Mouse (Mus musculus) C2C12 (cell line): Measurements from ENCODE around the gene Psg28. TPM values are rescaled to one million over a fixed set of nuclear protein-coding genes. Genes with fewer than 3 reads are reported as not detected.
"Not testable (repeated sequence)": the region's sequence is repeated elsewhere in the genome, so short reads cannot be mapped to it uniquely, and the experiment has no call there.

Experiments used
- H3K27me3 ChIP-seq: one replicate; pipeline ENCODE4 v1.6.1; 2011; ENCODE audit not compliant: control insufficient read depth, insufficient read depth, insufficient read length
- H3K36me3 ChIP-seq: one replicate; pipeline ENCODE4 v1.6.1; 2011; ENCODE audit not compliant: control insufficient read depth, insufficient read depth
- H3K4me3 ChIP-seq: one replicate; pipeline ENCODE4 v1.5.1; 2011; ENCODE audit warnings: mild to moderate bottlenecking, control low read depth; ENCODE audit not compliant: poor library complexity, insufficient read depth, severe bottlenecking
- H3K79me2 ChIP-seq: one replicate; pipeline ENCODE4 v1.6.1; 2011; ENCODE audit not compliant: control insufficient read depth, insufficient read depth
- H3K79me3 ChIP-seq: one replicate; pipeline ENCODE4 v1.6.1; 2011; ENCODE audit warnings: low read depth, control low read depth
- H3ac ChIP-seq: one replicate; pipeline ENCODE3; 2011; ENCODE audit warnings: low read depth; ENCODE audit not compliant: control insufficient read depth, insufficient read length
- CEBPB ChIP-seq: IDR thresholded peaks from one replicate; pipeline ENCODE4 v1.6.1; 2011; ENCODE audit warnings: low read depth, mild to moderate bottlenecking, control low read depth, moderate library complexity
- CTCF ChIP-seq: IDR thresholded peaks from one replicate; pipeline ENCODE4 v1.5.1; 2011; ENCODE audit not compliant: control insufficient read depth, insufficient read depth, insufficient read length
- FOSL1 ChIP-seq: IDR thresholded peaks from one replicate; pipeline ENCODE4 v1.8.0; 2011; ENCODE audit warnings: mild to moderate bottlenecking, low read length; ENCODE audit not compliant: poor library complexity, insufficient read depth, severe bottlenecking
- MAX ChIP-seq: IDR thresholded peaks from one replicate; pipeline ENCODE4 v1.6.1; 2011; ENCODE audit warnings: mild to moderate bottlenecking, control low read depth
- MYOD1 ChIP-seq: IDR thresholded peaks from one replicate; pipeline ENCODE4 v1.6.1; 2011; ENCODE audit warnings: low read depth; ENCODE audit not compliant: control insufficient read depth, insufficient read length
- MYOG ChIP-seq: IDR thresholded peaks from one replicate; pipeline ENCODE4 v1.6.1; 2011; ENCODE audit not compliant: control insufficient read depth, insufficient read length; ENCODE audit errors: extremely low read depth
- USF1 ChIP-seq: IDR thresholded peaks from one replicate; pipeline ENCODE4 v1.6.1; 2011; ENCODE audit warnings: low read depth, mild to moderate bottlenecking, control low read depth, moderate library complexity
- long read RNA-seq, 2 experiments: library from polyadenylated mRNA; unstranded; transcript quantifications; one replicate each; pipeline ENCODE4 v2.0.0; 2019 to 2020
- microRNA-seq: library from miRNA; unstranded; fragments of <30 nt; microRNA quantifications from one replicate; pipeline ENCODE4, GENCODE M21; 2019; ENCODE audit warnings: borderline microRNAs expressed
- polyA plus RNA-seq: library from polyadenylated mRNA; unstranded; fragments of >200 nt; fragmentation: generic; extraction: Trizol; gene quantifications from one replicate; pipeline ENCODE4 v1.2.1, GENCODE M21; 2012; ENCODE audit warnings: missing spikeins

Psg28 gene
- polyA plus RNA-seq: not detected
- long read RNA-seq, experiment 1: 0 reads
- long read RNA-seq, experiment 2: 0 reads

DNA sequence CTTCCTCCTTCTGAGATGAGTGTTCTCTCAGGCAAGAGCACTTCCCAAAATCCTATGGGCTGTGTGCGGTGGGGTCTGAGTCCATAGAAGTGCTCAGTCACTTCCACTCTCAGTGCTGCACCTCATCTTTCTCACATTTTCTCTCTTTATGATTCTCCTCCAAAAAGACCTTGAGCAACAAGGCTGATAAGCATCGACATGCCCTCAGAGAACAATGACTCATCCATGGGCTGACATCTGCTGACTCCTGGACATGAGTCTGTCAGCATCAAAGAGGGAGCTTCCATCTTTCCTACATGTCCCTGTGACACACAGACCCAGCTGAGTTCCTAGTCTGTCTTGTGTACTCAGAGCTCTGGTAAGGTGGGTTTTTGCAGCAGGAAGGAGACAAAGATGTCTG, at the start of gene Psg28:
Gene Psg28, minus strand, starts transcription at position 101 of the 400 bp plus-strand sequence.
- not testable (repeated sequence) for H3ac ChIP-seq, H3K27me3 ChIP-seq, H3K79me2 ChIP-seq, H3K79me3 ChIP-seq, H3K36me3 ChIP-seq, H3K4me3 ChIP-seq

- no peaks in the 10 kb centered on the region for H3K27me3 ChIP-seq
- no peak overlapping the region for H3K4me3 ChIP-seq
- no peaks in the 10 kb centered on the region for H3K36me3 ChIP-seq
- no peak overlapping the region for H3ac ChIP-seq
- H3K79me2 ChIP-seq: no peaks in the 10 kb centered on the region
- TF ChIP-seq CTCF (no peak), MYOG (no peak), FOSL1 (no peak), MYOD1 (no peak), MAX (no peak), CEBPB (no peak), USF1 (no peak)
- H3K79me3 ChIP-seq: no peaks in the 10 kb centered on the region
Observed at GRCm38 (mm10) chr7:18403407-18403806, 28.4 kb downstream of the Psg28 start.

- no peak for TF ChIP-seq CTCF
- TF ChIP-seq FOSL1: no peak
- TF ChIP-seq MYOD1: no peak
- TF ChIP-seq MAX: no peak
- no peak for TF ChIP-seq MYOG
- no peak for TF ChIP-seq USF1
- TF ChIP-seq CEBPB: no peak
- Histone ChIP-seq H3K79me3 (no peaks in the 10 kb centered on the region), H3K4me3 (no peak overlapping the region)
Observed at GRCm38 (mm10) chr7:18402527-18403237, 29.2 kb downstream of the Psg28 start.

GRCm38 (mm10) chr7:18391483-18391882, 40.4 kb downstream of the Psg28 start:
- H3ac ChIP-seq, H3K79me2 ChIP-seq, H3K27me3 ChIP-seq, H3K4me3 ChIP-seq, H3K36me3 ChIP-seq, H3K79me3 ChIP-seq: not testable (repeated sequence)

More at GRCm38 (mm10) chr7:18402527-18403237, 29.2 kb downstream of the Psg28 start:
- no peak overlapping the region for H3ac ChIP-seq
- H3K36me3 ChIP-seq: no peaks in the 10 kb centered on the region
- H3K79me2 ChIP-seq: no peaks in the 10 kb centered on the region
- no peaks in the 10 kb centered on the region for H3K27me3 ChIP-seq

- no peak overlapping the region for H3ac ChIP-seq
Observed at GRCm38 (mm10) chr7:18378295-18378694, 53.5 kb downstream of the Psg28 start.

More at GRCm38 (mm10) chr7:18378295-18378694, 53.5 kb downstream of the Psg28 start:
- H3K36me3 ChIP-seq: no peaks in the 10 kb centered on the region
- no peaks in the 10 kb centered on the region for H3K79me2 ChIP-seq
- H3K4me3 ChIP-seq: no peak overlapping the region
- no peak for TF ChIP-seq CEBPB
- no peak for TF ChIP-seq USF1
- no peak for TF ChIP-seq FOSL1
- no peak for TF ChIP-seq MAX
- no peak for TF ChIP-seq MYOG
- no peak for TF ChIP-seq MYOD1
- TF ChIP-seq CTCF: no peak
- H3K27me3 ChIP-seq: no peaks in the 10 kb centered on the region
- no peaks in the 10 kb centered on the region for H3K79me3 ChIP-seq

Small RNA genes within 50 kb of the gene (microRNA-seq; reads per million reads assigned to microRNA genes)
- gene Gm24715: not detected

Other genes starting within 250 kb of the Psg28 start
- not detected for gene Mill1, start 186.7 kb downstream of the Psg28 start, polyA plus RNA-seq
- not detected for gene Psg18, start 77.0 kb downstream of the Psg28 start, polyA plus RNA-seq
- gene Psg26, start 52.1 kb upstream of the Psg28 start, polyA plus RNA-seq: not detected
- gene Psg25, start 100.2 kb upstream of the Psg28 start, polyA plus RNA-seq: not detected
- not detected for gene Psg27, start 135.3 kb upstream of the Psg28 start, polyA plus RNA-seq
- gene Psg23, start 184.5 kb upstream of the Psg28 start, polyA plus RNA-seq: not detected
- not detected for gene Psg21, start 224.7 kb upstream of the Psg28 start, polyA plus RNA-seq